Comparison of ENCODE assay signal across 19 mouse cellular contexts in the genomic region with DNA sequence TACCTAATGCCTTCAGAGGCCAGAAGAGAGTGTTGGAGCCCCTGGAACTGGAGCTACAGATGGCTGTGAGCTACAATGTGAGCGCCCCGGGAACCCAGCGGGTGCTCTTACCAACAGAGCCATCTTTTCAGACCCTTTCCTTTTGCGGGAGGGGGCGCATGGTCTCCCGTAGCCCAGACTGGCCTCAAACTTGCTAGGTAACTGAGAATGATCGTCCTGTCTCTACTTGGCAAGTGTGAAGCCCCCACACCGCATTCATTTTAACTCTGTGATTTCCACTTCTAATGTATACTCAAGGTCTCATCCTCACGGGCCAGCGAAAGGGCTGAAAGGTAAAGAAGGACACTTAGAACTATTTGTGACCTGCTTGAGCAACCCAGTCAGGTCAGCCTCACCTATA. TPM values are rescaled to one million over a fixed set of nuclear protein-coding genes. Genes with fewer than 3 reads are reported as not detected.
DNase-seq lines count a peak whose midpoint lies in the region; ATAC-seq and TF ChIP-seq lines count a peak whose summit lies in the region.
"Had no signal": no experiment of that assay in that cellular context is flagged by ENCODE, and none has a peak within 500 bp of the region (broad histone marks: within the 10 kb centered on the region; RNA-seq: fewer than 3 reads in every experiment).

No protein-coding gene starts in this region.

- peaks cover 3% of the 10 kb centered on the region; the same call in 1 of the 2 replicates for H3K4me1 ChIP-seq in embryonic facial prominence, embryonic 12.5 days
- peaks cover 8% of the 10 kb centered on the region for H3K4me1 ChIP-seq in embryonic facial prominence, embryonic 10.5 days
- H3K4me1 ChIP-seq in hindbrain, embryonic 12.5 days: peaks cover 7% of the 10 kb centered on the region
- H3K4me1 ChIP-seq in hindbrain, embryonic 11.5 days (replicated peaks; ENCODE audit: control insufficient read depth, insufficient read depth, low read length): no peaks in the 10 kb centered on the region; the same call in 1 of the 2 replicates
- no peaks in the 10 kb centered on the region for H3K4me1 ChIP-seq in hindbrain, postnatal 0 days (ENCODE audit: insufficient read depth, low read length)
- H3K4me1 ChIP-seq in liver, embryonic 15.5 days (replicated peaks): peaks cover 15% of the 10 kb centered on the region

- DNase-seq in embryonic facial prominence, embryonic 10.5 days (ENCODE audit: low spot score): no peak
- DNase-seq in hindbrain, embryonic 11.5 days (ENCODE audit: low spot score): no peak
- no peak for DNase-seq in hindbrain, postnatal 0 days (ENCODE audit: low spot score)
- DNase-seq in layer of hippocampus, adult 11-12 months (ENCODE audit: low spot score): no peak

- 0 out of 2 replicates have a peak overlapping the region, but pooled peaks have one; percentile 64 for H3K4me2 ChIP-seq in embryonic facial prominence, embryonic 12.5 days (replicated peaks)
- H3K4me2 ChIP-seq in hindbrain, embryonic 12.5 days (replicated peaks): peak overlapping the region; percentile 91; the same call in 1 of the 2 replicates
- H3K4me2 ChIP-seq in hindbrain, embryonic 11.5 days (replicated peaks; ENCODE audit: low read depth, low read length): no peak overlapping the region
- H3K4me2 ChIP-seq in hindbrain, postnatal 0 days (ENCODE audit: low read depth, low read length): 0 out of 2 replicates have a peak overlapping the region, but pooled peaks have one; percentile 73
- H3K4me2 ChIP-seq in liver, embryonic 15.5 days: peak overlapping the region; percentile 86

- TF ChIP-seq CTCF in hindbrain, postnatal 0 days (IDR thresholded peaks at IDR 0.05; ENCODE audit: low read depth): no peak

- H3K27me3 ChIP-seq in embryonic facial prominence, embryonic 12.5 days: peaks cover 15% of the 10 kb centered on the region
- H3K27me3 ChIP-seq in embryonic facial prominence, embryonic 10.5 days (replicated peaks; ENCODE audit: low read depth, poor library complexity, severe bottlenecking): peaks cover 35% of the 10 kb centered on the region
- peaks cover 30% of the 10 kb centered on the region for H3K27me3 ChIP-seq in hindbrain, embryonic 12.5 days
- H3K27me3 ChIP-seq in hindbrain, embryonic 11.5 days (ENCODE audit: control insufficient read depth, insufficient read depth, low read length): no peaks in the 10 kb centered on the region
- H3K27me3 ChIP-seq in hindbrain, postnatal 0 days (ENCODE audit: insufficient read depth, low read length): no peaks in the 10 kb centered on the region
- H3K27me3 ChIP-seq in liver, embryonic 15.5 days: peaks cover 26% of the 10 kb centered on the region; the same call in 1 of the 2 replicates
- H3K27me3 ChIP-seq: CH12.LX had no signal

- H3K36me3 ChIP-seq in embryonic facial prominence, embryonic 12.5 days: peaks cover 17% of the 10 kb centered on the region
- peaks cover 17% of the 10 kb centered on the region for H3K36me3 ChIP-seq in embryonic facial prominence, embryonic 10.5 days (replicated peaks)
- H3K36me3 ChIP-seq in hindbrain, embryonic 12.5 days: peaks cover 16% of the 10 kb centered on the region
- H3K36me3 ChIP-seq in hindbrain, embryonic 11.5 days (ENCODE audit: control insufficient read depth, insufficient read depth, low read length): 0 out of 2 replicates have a peak, but pooled peaks cover 2% of the 10 kb centered on the region
- H3K36me3 ChIP-seq in hindbrain, postnatal 0 days (ENCODE audit: insufficient read depth, low read length): peaks cover 6% of the 10 kb centered on the region
- H3K36me3 ChIP-seq in liver, embryonic 15.5 days (replicated peaks): peaks cover 19% of the 10 kb centered on the region

- peaks cover 8% of the 10 kb centered on the region; the same call in 1 of the 2 replicates for H3K9me3 ChIP-seq in embryonic facial prominence, embryonic 12.5 days
- H3K9me3 ChIP-seq in embryonic facial prominence, embryonic 10.5 days: peaks cover 9% of the 10 kb centered on the region; the same call in 1 of the 2 replicates
- H3K9me3 ChIP-seq in hindbrain, embryonic 12.5 days (replicated peaks): peaks cover 15% of the 10 kb centered on the region
- H3K9me3 ChIP-seq in hindbrain, embryonic 11.5 days (ENCODE audit: control insufficient read depth, low read length): 0 out of 2 replicates have a peak, but pooled peaks cover 2% of the 10 kb centered on the region
- no peaks in the 10 kb centered on the region for H3K9me3 ChIP-seq in hindbrain, postnatal 0 days (ENCODE audit: low read length)
- no peaks in the 10 kb centered on the region for H3K9me3 ChIP-seq in liver, embryonic 15.5 days (replicated peaks)

- no peak overlapping the region for H3K4me3 ChIP-seq in embryonic facial prominence, embryonic 12.5 days
- no peak overlapping the region for H3K4me3 ChIP-seq in embryonic facial prominence, embryonic 10.5 days
- no peak overlapping the region for H3K4me3 ChIP-seq in hindbrain, embryonic 12.5 days
- H3K4me3 ChIP-seq in hindbrain, embryonic 11.5 days (ENCODE audit: low read depth, low read length): no peak overlapping the region
- no peak overlapping the region for H3K4me3 ChIP-seq in hindbrain, postnatal 0 days (ENCODE audit: low read length)
- no peak overlapping the region for H3K4me3 ChIP-seq in liver, embryonic 15.5 days (replicated peaks)

- H3K9ac ChIP-seq in embryonic facial prominence, embryonic 12.5 days: no peak overlapping the region
- H3K9ac ChIP-seq in hindbrain, embryonic 12.5 days: no peak overlapping the region
- no peak overlapping the region for H3K9ac ChIP-seq in hindbrain, embryonic 11.5 days (ENCODE audit: low read depth, low read length)
- H3K9ac ChIP-seq in hindbrain, postnatal 0 days (replicated peaks; ENCODE audit: low read length): no peak overlapping the region
- H3K9ac ChIP-seq in liver, embryonic 15.5 days: no peak overlapping the region
- H3K9ac ChIP-seq: embryonic facial prominence, embryonic 13.5 days; forebrain, embryonic 13.5 days had no signal

- 60% methylated on average over 10 of the region's 10 CpGs for WGBS in embryonic facial prominence, embryonic 12.5 days
- WGBS in embryonic facial prominence, embryonic 10.5 days: 60% methylated on average over 10 of the region's 10 CpGs
- 53% methylated on average over 10 of the region's 10 CpGs for WGBS in hindbrain, embryonic 12.5 days
- 63% methylated on average over 10 of the region's 10 CpGs for WGBS in hindbrain, embryonic 11.5 days
- 59% methylated on average over 10 of the region's 10 CpGs for WGBS in hindbrain, postnatal 0 days
- 65% methylated on average over 10 of the region's 10 CpGs for WGBS in liver, embryonic 15.5 days (ENCODE audit: insufficient replicate concordance)

- ATAC-seq in embryonic facial prominence, embryonic 12.5 days (ENCODE audit: insufficient number of reproducible peaks, insufficient read depth, low FRiP score, low TSS enrichment): no peak
- no peak for ATAC-seq in hindbrain, embryonic 12.5 days (ENCODE audit: low FRiP score)
- no peak for ATAC-seq in hindbrain, embryonic 11.5 days (ENCODE audit: low FRiP score)
- ATAC-seq in hindbrain, postnatal 0 days: peak; percentile 4; the same call in 1 of the 2 replicates
- no peak for ATAC-seq in liver, embryonic 15.5 days (ENCODE audit: insufficient read depth)
- ATAC-seq in erythroid progenitor cell, adult 5-6 weeks (replicated peaks; ENCODE audit: low FRiP score, poor library complexity, severe bottlenecking): no peak
- ATAC-seq: forebrain, embryonic 13.5 days had no signal

- no peak overlapping the region for H3K27ac ChIP-seq in embryonic facial prominence, embryonic 12.5 days
- no peak overlapping the region for H3K27ac ChIP-seq in embryonic facial prominence, embryonic 10.5 days (replicated peaks)
- no peak overlapping the region for H3K27ac ChIP-seq in hindbrain, embryonic 12.5 days
- no peak overlapping the region for H3K27ac ChIP-seq in hindbrain, embryonic 11.5 days (ENCODE audit: low read depth, low read length)
- H3K27ac ChIP-seq in hindbrain, postnatal 0 days: no peak overlapping the region
- H3K27ac ChIP-seq in liver, embryonic 15.5 days (replicated peaks): no peak overlapping the region
- H3K27ac ChIP-seq: embryonic facial prominence, embryonic 13.5 days; forebrain, embryonic 13.5 days had no signal

RNA-seq across cellular contexts. Expression of gene Sec31b, which starts 1.3 kb away (rescaled TPM):
- polyA plus RNA-seq in embryonic facial prominence, embryonic 12.5 days (2016; fragmentation: Nextera tagmentation; extraction: Ambion mirVana): 0.17 and 0.38 TPM in 2 replicates
- 0.66 and 0.97 TPM in 2 replicates for polyA plus RNA-seq in embryonic facial prominence, embryonic 10.5 days (2016; fragmentation: Nextera tagmentation; extraction: Ambion mirVana)
- polyA plus RNA-seq in hindbrain, embryonic 12.5 days (2016; fragmentation: Nextera tagmentation; extraction: Ambion mirVana): 0.70 and 0.71 TPM in 2 replicates
- 0.13 and 0.22 TPM in 2 replicates for polyA plus RNA-seq in hindbrain, embryonic 11.5 days (2014; fragmentation: Nextera tagmentation; extraction: Ambion mirVana)
- total RNA-seq in hindbrain, postnatal 0 days (2014; rRNA removed): 0.36 and 0.63 TPM in 2 replicates
- polyA plus RNA-seq in hindbrain, postnatal 0 days (2015; fragmentation: Nextera tagmentation; extraction: Ambion mirVana): 0.32 and 0.33 TPM in 2 replicates
- 0.25 and 0.43 TPM in 2 replicates for polyA plus RNA-seq in liver, embryonic 15.5 days (2015; fragmentation: Nextera tagmentation; extraction: Ambion mirVana)
- 0.36 and 1.3 TPM in 2 replicates for total RNA-seq in erythroid progenitor cell, adult 5-6 weeks (2015; ENCODE audit: low replicate concordance)
- total RNA-seq in erythroid progenitor cell, adult 5-6 weeks (2017; ENCODE audit: low replicate concordance): 0.26 TPM in 1 of 2 replicates, not detected in the other

RNA-seq across cellular contexts. Expression of gene Gm20538, which starts 8.3 kb away (rescaled TPM):
- polyA plus RNA-seq in embryonic facial prominence, embryonic 12.5 days (2016; fragmentation: Nextera tagmentation; extraction: Ambion mirVana): not detected in 2 replicates
- polyA plus RNA-seq in embryonic facial prominence, embryonic 10.5 days (2016; fragmentation: Nextera tagmentation; extraction: Ambion mirVana): not detected in 2 replicates
- polyA plus RNA-seq in hindbrain, embryonic 12.5 days (2016; fragmentation: Nextera tagmentation; extraction: Ambion mirVana): not detected in 2 replicates
- not detected in 2 replicates for polyA plus RNA-seq in hindbrain, embryonic 11.5 days (2014; fragmentation: Nextera tagmentation; extraction: Ambion mirVana)
- total RNA-seq in hindbrain, postnatal 0 days (2014; rRNA removed): not detected in 2 replicates
- not detected in 2 replicates for polyA plus RNA-seq in hindbrain, postnatal 0 days (2015; fragmentation: Nextera tagmentation; extraction: Ambion mirVana)
- not detected in 2 replicates for polyA plus RNA-seq in liver, embryonic 15.5 days (2015; fragmentation: Nextera tagmentation; extraction: Ambion mirVana)
- total RNA-seq in erythroid progenitor cell, adult 5-6 weeks (2015; ENCODE audit: low replicate concordance): not detected in 2 replicates
- not detected in 2 replicates for total RNA-seq in erythroid progenitor cell, adult 5-6 weeks (2017; ENCODE audit: low replicate concordance)
- total RNA-seq: adrenal gland, postnatal 36 days; gastrocnemius, adult 18-20 months; layer of hippocampus, adult 8-10 months; left cerebral cortex, adult 8-10 months; megakaryocyte, adult 5-6 weeks had no signal
- polyA plus RNA-seq: embryonic facial prominence, embryonic 13.5 days; forebrain, embryonic 13.5 days; heart, embryonic 16.5 days had no signal

RNA-seq across cellular contexts. Expression of gene Ndufb8, which starts 10.9 kb away (rescaled TPM):
- 465 and 500 TPM in 2 replicates for polyA plus RNA-seq in embryonic facial prominence, embryonic 12.5 days (2016; fragmentation: Nextera tagmentation; extraction: Ambion mirVana)
- 645 and 648 TPM in 2 replicates for polyA plus RNA-seq in embryonic facial prominence, embryonic 10.5 days (2016; fragmentation: Nextera tagmentation; extraction: Ambion mirVana)
- polyA plus RNA-seq in hindbrain, embryonic 12.5 days (2016; fragmentation: Nextera tagmentation; extraction: Ambion mirVana): 400 and 440 TPM in 2 replicates
- 463 and 514 TPM in 2 replicates for polyA plus RNA-seq in hindbrain, embryonic 11.5 days (2014; fragmentation: Nextera tagmentation; extraction: Ambion mirVana)
- 500 and 558 TPM in 2 replicates for total RNA-seq in hindbrain, postnatal 0 days (2014; rRNA removed)
- 932 and 959 TPM in 2 replicates for polyA plus RNA-seq in hindbrain, postnatal 0 days (2015; fragmentation: Nextera tagmentation; extraction: Ambion mirVana)
- 297 and 311 TPM in 2 replicates for polyA plus RNA-seq in liver, embryonic 15.5 days (2015; fragmentation: Nextera tagmentation; extraction: Ambion mirVana)
- total RNA-seq in erythroid progenitor cell, adult 5-6 weeks (2015; ENCODE audit: low replicate concordance): 115 and 143 TPM in 2 replicates
- 56.9 and 85.0 TPM in 2 replicates for total RNA-seq in erythroid progenitor cell, adult 5-6 weeks (2017; ENCODE audit: low replicate concordance)

RNA-seq across cellular contexts. Expression of gene Hif1an, which starts 18.3 kb away (rescaled TPM):
- polyA plus RNA-seq in embryonic facial prominence, embryonic 12.5 days (2016; fragmentation: Nextera tagmentation; extraction: Ambion mirVana): 44.2 and 44.5 TPM in 2 replicates
- 48.7 and 52.2 TPM in 2 replicates for polyA plus RNA-seq in embryonic facial prominence, embryonic 10.5 days (2016; fragmentation: Nextera tagmentation; extraction: Ambion mirVana)
- polyA plus RNA-seq in hindbrain, embryonic 12.5 days (2016; fragmentation: Nextera tagmentation; extraction: Ambion mirVana): 42.0 TPM in 2 replicates
- polyA plus RNA-seq in hindbrain, embryonic 11.5 days (2014; fragmentation: Nextera tagmentation; extraction: Ambion mirVana): 25.8 and 31.9 TPM in 2 replicates
- total RNA-seq in hindbrain, postnatal 0 days (2014; rRNA removed): 10.2 and 12.7 TPM in 2 replicates
- polyA plus RNA-seq in hindbrain, postnatal 0 days (2015; fragmentation: Nextera tagmentation; extraction: Ambion mirVana): 18.1 and 19.4 TPM in 2 replicates
- polyA plus RNA-seq in liver, embryonic 15.5 days (2015; fragmentation: Nextera tagmentation; extraction: Ambion mirVana): 9.9 and 11.3 TPM in 2 replicates
- 1.8 and 2.5 TPM in 2 replicates for total RNA-seq in erythroid progenitor cell, adult 5-6 weeks (2015; ENCODE audit: low replicate concordance)
- 3.6 and 5.8 TPM in 2 replicates for total RNA-seq in erythroid progenitor cell, adult 5-6 weeks (2017; ENCODE audit: low replicate concordance)

RNA-seq across cellular contexts. Expression of gene Wnt8b, which starts 51.1 kb away (rescaled TPM):
- polyA plus RNA-seq in embryonic facial prominence, embryonic 12.5 days (2016; fragmentation: Nextera tagmentation; extraction: Ambion mirVana): 0.36 and 0.45 TPM in 2 replicates
- polyA plus RNA-seq in embryonic facial prominence, embryonic 10.5 days (2016; fragmentation: Nextera tagmentation; extraction: Ambion mirVana): 0.56 and 2.1 TPM in 2 replicates
- polyA plus RNA-seq in hindbrain, embryonic 12.5 days (2016; fragmentation: Nextera tagmentation; extraction: Ambion mirVana): 0.87 and 0.93 TPM in 2 replicates
- polyA plus RNA-seq in hindbrain, embryonic 11.5 days (2014; fragmentation: Nextera tagmentation; extraction: Ambion mirVana): 0.54 and 0.66 TPM in 2 replicates
- total RNA-seq in hindbrain, postnatal 0 days (2014; rRNA removed): 0.14 and 1.4 TPM in 2 replicates
- polyA plus RNA-seq in hindbrain, postnatal 0 days (2015; fragmentation: Nextera tagmentation; extraction: Ambion mirVana): not detected in 2 replicates
- polyA plus RNA-seq in liver, embryonic 15.5 days (2015; fragmentation: Nextera tagmentation; extraction: Ambion mirVana): not detected in 2 replicates
- not detected in 2 replicates for total RNA-seq in erythroid progenitor cell, adult 5-6 weeks (2015; ENCODE audit: low replicate concordance)
- not detected in 2 replicates for total RNA-seq in erythroid progenitor cell, adult 5-6 weeks (2017; ENCODE audit: low replicate concordance)
- total RNA-seq: CH12.LX; gastrocnemius, adult 18-20 months; layer of hippocampus, adult 8-10 months; neutrophil, adult 5-6 weeks had no signal
- polyA plus RNA-seq: activated CD4-positive, CD25-positive, alpha-beta regulatory T cell, adult 4 months had no signal
